Mouse (Mus musculus) forebrain, embryonic 15.5 days (tissue): ENCODE data around the gene Hnrnpa2b1. TPM values are rescaled to one million over a fixed set of nuclear protein-coding genes. Genes with fewer than 3 reads are reported as not detected.

Experiments
- ATAC-seq: fragments of 200-750 bp; cut with Nextera tagmentation; replicated peaks from 2 replicates; pipeline ENCODE4 v1.8.0; 2017; ENCODE audit warnings: mild to moderate bottlenecking, moderate TSS enrichment, moderate library complexity
- H3K27ac ChIP-seq: fragments of 300-500 bp; sonication (generic); replicated peaks from 2 replicates; pipeline ENCODE4 v1.5.1; 2015; ENCODE audit warnings: mild to moderate bottlenecking, inconsistent platforms
- H3K27me3 ChIP-seq: fragments of 300-500 bp; sonication (generic); 2 replicates; pipeline ENCODE4 v1.6.1; 2015; ENCODE audit warnings: inconsistent platforms
- H3K36me3 ChIP-seq: fragments of 300-500 bp; sonication (generic); 2 replicates; pipeline ENCODE4 v1.6.1; 2015; ENCODE audit warnings: mild to moderate bottlenecking, inconsistent platforms
- H3K4me1 ChIP-seq: fragments of 300-500 bp; sonication (generic); 2 replicates; pipeline ENCODE4 v1.6.1; 2015; ENCODE audit warnings: inconsistent platforms
- H3K4me2 ChIP-seq: fragments of 300-500 bp; sonication (generic); replicated peaks from 2 replicates; pipeline ENCODE4 v1.6.1; 2015; ENCODE audit warnings: mild to moderate bottlenecking, inconsistent platforms
- H3K4me3 ChIP-seq: fragments of 300-500 bp; sonication (generic); 2 replicates; pipeline ENCODE4 v1.5.1; 2015; ENCODE audit warnings: mild to moderate bottlenecking, inconsistent platforms
- H3K9ac ChIP-seq: fragments of 300-500 bp; sonication (generic); replicated peaks from 2 replicates; pipeline ENCODE4 v1.6.1; 2015; ENCODE audit warnings: mild to moderate bottlenecking, inconsistent platforms
- H3K9me3 ChIP-seq: fragments of 300-500 bp; sonication (generic); 2 replicates; pipeline ENCODE4 v1.6.1; 2016; ENCODE audit warnings: inconsistent platforms
- WGBS: fragments of 180-500 bp; shearing (Covaris S2); methylation state at CpG from one replicate; pipeline ENCODE4 v1.1.7; 2015; ENCODE audit warnings: mixed read lengths; 5-methylcytosine and 5-hydroxymethylcytosine counted together
- polyA plus RNA-seq: library from polyadenylated mRNA; unstranded; fragments of >200 nt; fragmentation: Nextera tagmentation; extraction: Ambion mirVana; gene quantifications from 2 replicates; pipeline ENCODE4 v1.2.1, GENCODE M21; 2015

Hnrnpa2b1 gene
- polyA plus RNA-seq, 1 experiment from 2014 or later: 1,746 TPM

- Histone ChIP-seq H3K36me3 (peaks cover 43% of the 10 kb centered on the region), H3K9ac (peak overlapping the region; percentile 30; the same call in 1 of the 2 replicates), H3K4me3 (peak overlapping the region; percentile 99), H3K27ac (no peak overlapping the region), H3K27me3 (no peaks in the 10 kb centered on the region), H3K4me1 (peaks cover 43% of the 10 kb centered on the region), H3K4me2 (peak overlapping the region; percentile 53), H3K9me3 (no peaks in the 10 kb centered on the region)
- 2% methylated on average over 2 of the region's 2 CpGs for WGBS
- no peak for ATAC-seq
Observed at GRCm38 (mm10) chr6:51467649-51468048, 2.0 kb downstream of the Hnrnpa2b1 start.

GRCm38 (mm10) chr6:51460363-51460762, 9.3 kb downstream of the Hnrnpa2b1 start:
- Histone ChIP-seq H3K9ac (no peak overlapping the region), H3K36me3 (peaks cover 66% of the 10 kb centered on the region), H3K9me3 (no peaks in the 10 kb centered on the region), H3K4me3 (no peak overlapping the region), H3K4me2 (no peak overlapping the region), H3K27me3 (no peaks in the 10 kb centered on the region), H3K4me1 (peaks cover 15% of the 10 kb centered on the region), H3K27ac (no peak overlapping the region)
- ATAC-seq: no peak
- 84% methylated on average over 3 of the region's 3 CpGs for WGBS

GRCm38 (mm10) chr6:51460021-51460360, 9.7 kb downstream of the Hnrnpa2b1 start:
- H3K27ac ChIP-seq: no peak overlapping the region
- H3K4me2 ChIP-seq: no peak overlapping the region
- H3K9me3 ChIP-seq: no peaks in the 10 kb centered on the region
- ATAC-seq: no peak
- no peak overlapping the region for H3K9ac ChIP-seq
- peaks cover 64% of the 10 kb centered on the region for H3K36me3 ChIP-seq
- 77% methylated on average over 4 of the region's 4 CpGs for WGBS
- peaks cover 11% of the 10 kb centered on the region for H3K4me1 ChIP-seq
- no peaks in the 10 kb centered on the region for H3K27me3 ChIP-seq
- H3K4me3 ChIP-seq: no peak overlapping the region

- ATAC-seq: peak; percentile 51
- Histone ChIP-seq H3K27ac (no peak overlapping the region), H3K4me2 (no peak overlapping the region), H3K27me3 (no peaks in the 10 kb centered on the region), H3K9me3 (no peaks in the 10 kb centered on the region), H3K9ac (no peak overlapping the region), H3K4me1 (peaks cover 8% of the 10 kb centered on the region; the same call in 1 of the 2 replicates), H3K4me3 (no peak overlapping the region), H3K36me3 (peaks cover 60% of the 10 kb centered on the region)
- WGBS: 37% methylated on average over 5 of the region's 5 CpGs
Observed at GRCm38 (mm10) chr6:51459313-51460020, 10.2 kb downstream of the Hnrnpa2b1 start.

DNA sequence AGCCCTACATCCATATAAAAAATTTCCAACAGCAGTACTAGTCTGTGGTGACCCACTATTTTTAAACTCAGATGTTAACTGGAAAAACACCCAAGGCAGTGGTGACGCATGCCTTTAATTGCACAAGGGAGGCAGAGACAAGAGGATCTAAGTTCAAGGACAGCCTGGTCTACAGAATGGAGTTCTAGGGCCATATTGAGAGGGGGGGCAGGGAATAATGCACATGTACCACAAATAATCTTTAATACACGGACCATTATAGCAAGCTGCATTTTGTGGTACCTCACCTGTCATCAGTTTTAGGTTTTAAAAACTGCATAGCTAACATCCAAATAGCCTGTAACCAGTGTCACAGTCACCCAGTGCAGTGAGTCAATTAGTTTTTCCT, 10.8 kb downstream of the Hnrnpa2b1 start:
- H3K9me3 ChIP-seq: no peaks in the 10 kb centered on the region
- H3K27me3 ChIP-seq: no peaks in the 10 kb centered on the region
- no peak overlapping the region for H3K27ac ChIP-seq
- 54% methylated on average over 2 of the region's 2 CpGs for WGBS
- H3K36me3 ChIP-seq: peaks cover 56% of the 10 kb centered on the region
- ATAC-seq: 0 out of 2 replicates have a peak, but pooled peaks have one; percentile 14
- H3K4me3 ChIP-seq: no peak overlapping the region
- no peak overlapping the region for H3K9ac ChIP-seq
- H3K4me2 ChIP-seq: no peak overlapping the region
- H3K4me1 ChIP-seq: peaks cover 7% of the 10 kb centered on the region; the same call in 1 of the 2 replicates

- 87% methylated on average over 8 of the region's 8 CpGs for WGBS
- no peak overlapping the region for H3K27ac ChIP-seq
- no peaks in the 10 kb centered on the region for H3K9me3 ChIP-seq
- peaks cover 45% of the 10 kb centered on the region for H3K36me3 ChIP-seq
- no peaks in the 10 kb centered on the region for H3K27me3 ChIP-seq
- no peak for ATAC-seq
- H3K4me3 ChIP-seq: no peak overlapping the region
- no peak overlapping the region for H3K4me2 ChIP-seq
- no peak overlapping the region for H3K9ac ChIP-seq
- H3K4me1 ChIP-seq: no peaks in the 10 kb centered on the region
Observed at GRCm38 (mm10) chr6:51457770-51458387, 11.8 kb downstream of the Hnrnpa2b1 start.

DNA sequence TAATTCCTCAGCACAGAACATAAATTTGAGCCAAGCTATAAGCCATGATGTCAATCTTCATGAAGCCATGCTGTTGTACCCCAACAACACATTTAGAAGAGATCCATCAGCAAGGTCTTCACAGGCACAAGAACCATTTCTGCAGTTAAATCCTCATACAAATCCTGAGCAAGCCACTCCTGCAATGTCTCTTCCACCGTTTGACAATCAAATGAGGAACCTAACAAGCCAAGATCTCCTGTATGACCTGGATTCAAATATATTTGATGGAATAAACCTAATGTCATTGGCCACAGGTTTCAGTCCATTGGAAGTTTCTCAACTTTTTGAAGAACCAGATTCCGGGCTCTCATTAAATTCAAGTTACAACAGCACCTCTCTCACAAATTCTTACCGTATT, 12.4 kb downstream of the Hnrnpa2b1 start:
- Histone ChIP-seq H3K4me3 (no peak overlapping the region), H3K36me3 (peaks cover 43% of the 10 kb centered on the region), H3K9ac (no peak overlapping the region), H3K9me3 (no peaks in the 10 kb centered on the region), H3K4me2 (no peak overlapping the region), H3K27ac (no peak overlapping the region), H3K4me1 (no peaks in the 10 kb centered on the region), H3K27me3 (no peaks in the 10 kb centered on the region)
- no peak for ATAC-seq
- 80% methylated on average over 3 of the region's 3 CpGs for WGBS

- Histone ChIP-seq H3K4me2 (no peak overlapping the region), H3K27me3 (no peaks in the 10 kb centered on the region), H3K4me1 (no peaks in the 10 kb centered on the region), H3K9ac (no peak overlapping the region), H3K9me3 (no peaks in the 10 kb centered on the region), H3K36me3 (peaks cover 34% of the 10 kb centered on the region), H3K4me3 (no peak overlapping the region), H3K27ac (no peak overlapping the region)
- no peak for ATAC-seq
- 89% methylated on average over 1 of the region's 1 CpGs for WGBS
Observed at GRCm38 (mm10) chr6:51456198-51456597, 13.5 kb downstream of the Hnrnpa2b1 start.

GRCm38 (mm10) chr6:51454949-51455348, 14.7 kb downstream of the Hnrnpa2b1 start:
- 74% methylated on average over 3 of the region's 3 CpGs for WGBS
- Histone ChIP-seq H3K9me3 (no peaks in the 10 kb centered on the region), H3K4me2 (no peak overlapping the region), H3K4me1 (no peaks in the 10 kb centered on the region), H3K27ac (no peak overlapping the region), H3K9ac (no peak overlapping the region), H3K36me3 (peaks cover 24% of the 10 kb centered on the region), H3K27me3 (no peaks in the 10 kb centered on the region), H3K4me3 (no peak overlapping the region)
- no peak for ATAC-seq

DNA sequence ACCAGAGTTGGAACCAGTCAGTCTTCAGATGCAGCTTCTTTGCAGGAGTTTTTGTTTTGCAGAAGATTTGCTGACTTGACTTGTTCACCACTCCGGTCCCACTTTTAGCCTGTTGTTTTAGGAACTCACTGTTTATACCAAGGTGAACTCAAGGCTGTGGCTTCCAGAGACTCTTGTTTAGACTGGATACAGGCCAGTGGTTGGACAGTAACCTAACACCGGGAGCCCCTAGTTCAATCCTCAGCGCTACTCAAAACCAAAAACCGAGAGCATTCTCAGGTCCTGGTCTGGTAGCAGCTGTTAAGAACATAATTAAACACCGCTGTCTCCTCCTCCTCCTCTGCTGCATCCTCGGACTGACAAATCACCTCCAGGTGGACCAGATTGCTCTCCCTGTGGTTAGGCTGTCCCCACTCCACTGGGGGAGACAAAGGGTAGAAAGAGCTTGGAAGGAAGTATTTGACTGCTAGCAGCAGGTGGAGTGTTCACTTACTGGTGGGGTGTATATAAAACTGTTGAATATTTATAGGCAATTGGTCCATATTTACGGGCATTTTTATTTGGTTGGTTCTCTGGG, 16.7 kb downstream of the Hnrnpa2b1 start:
- Histone ChIP-seq H3K4me2 (no peak overlapping the region), H3K9me3 (no peaks in the 10 kb centered on the region), H3K36me3 (peaks cover 8% of the 10 kb centered on the region; the same call in 1 of the 2 replicates), H3K27me3 (no peaks in the 10 kb centered on the region), H3K27ac (no peak overlapping the region), H3K4me1 (no peaks in the 10 kb centered on the region), H3K4me3 (no peak overlapping the region), H3K9ac (no peak overlapping the region)
- WGBS: 76% methylated on average over 7 of the region's 7 CpGs
- no peak for ATAC-seq

DNA sequence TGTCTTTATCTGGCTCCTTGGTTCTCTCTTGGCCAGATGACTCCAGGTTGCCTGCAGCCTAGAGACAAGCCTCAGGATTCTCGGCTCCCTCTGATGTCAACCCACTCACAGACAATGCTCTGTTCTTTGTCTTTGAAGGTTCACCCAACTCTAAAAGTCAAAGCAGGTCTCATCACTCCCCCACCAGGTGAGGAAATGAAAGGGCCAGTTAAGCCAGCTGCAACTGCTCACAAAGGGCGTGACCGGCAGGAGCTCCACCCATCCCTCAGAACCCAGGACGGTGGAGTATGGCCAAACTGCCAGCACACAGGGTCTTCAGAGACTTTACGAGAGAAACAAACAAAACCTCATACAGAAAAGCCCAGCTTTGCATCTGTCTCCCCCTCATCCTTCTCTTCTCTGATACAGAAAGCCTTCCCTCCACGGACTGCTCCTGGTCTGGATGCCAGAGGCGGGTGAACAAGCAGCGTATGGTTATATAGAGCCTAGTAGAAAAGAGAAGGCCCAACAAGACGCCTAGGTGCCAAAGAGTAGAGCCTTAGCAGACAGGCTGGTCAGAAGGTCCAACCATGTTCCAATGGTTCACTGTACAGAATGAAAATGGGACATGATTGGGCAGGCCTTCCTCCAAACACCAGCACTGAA, 27.4 kb downstream of the Hnrnpa2b1 start:
- no peaks in the 10 kb centered on the region for H3K27me3 ChIP-seq
- H3K4me2 ChIP-seq: no peak overlapping the region
- H3K9ac ChIP-seq: no peak overlapping the region
- no peaks in the 10 kb centered on the region for H3K9me3 ChIP-seq
- no peaks in the 10 kb centered on the region for H3K36me3 ChIP-seq
- no peak overlapping the region for H3K4me3 ChIP-seq
- H3K27ac ChIP-seq: no peak overlapping the region
- 69% methylated on average over 9 of the region's 9 CpGs for WGBS
- no peak for ATAC-seq
- no peaks in the 10 kb centered on the region for H3K4me1 ChIP-seq

- Histone ChIP-seq H3K36me3 (no peaks in the 10 kb centered on the region), H3K9ac (no peak overlapping the region), H3K27ac (no peak overlapping the region), H3K4me1 (no peaks in the 10 kb centered on the region; the same call in 1 of the 2 replicates), H3K9me3 (no peaks in the 10 kb centered on the region), H3K4me3 (no peak overlapping the region), H3K27me3 (no peaks in the 10 kb centered on the region), H3K4me2 (no peak overlapping the region)
- 66% methylated on average over 9 of the region's 9 CpGs for WGBS
- no peak for ATAC-seq
Observed at GRCm38 (mm10) chr6:51438826-51439330, 30.8 kb downstream of the Hnrnpa2b1 start.
